Mouse (Mus musculus) limb, embryonic 13.5 days (tissue): ENCODE measurements around the gene Kdm2a. TPM values are rescaled to one million over a fixed set of nuclear protein-coding genes. Genes with fewer than 3 reads are reported as not detected.
A peak's percentile ranks its signal among the peaks of the same experiment; 100 is the strongest.
"Not testable (repeated sequence)": the region's sequence is repeated elsewhere in the genome, so short reads cannot be mapped to it uniquely, and the experiment has no call there.

Source experiments
- ATAC-seq: fragments of 200-750 bp; cut with Nextera tagmentation; 2 replicates; pipeline ENCODE4 v1.8.0; 2017; ENCODE audit warnings: low read depth, moderate number of reproducible peaks, moderate TSS enrichment; ENCODE audit not compliant: low FRiP score
- H3K27ac ChIP-seq: fragments of 300-500 bp; sonication (generic); 2 replicates; pipeline ENCODE4 v1.5.1; 2015; ENCODE audit warnings: inconsistent platforms, mild to moderate bottlenecking, moderate library complexity
- H3K27me3 ChIP-seq: fragments of 300-500 bp; sonication (generic); 2 replicates; pipeline ENCODE4 v1.6.1; 2015; ENCODE audit warnings: mild to moderate bottlenecking, inconsistent platforms
- H3K36me3 ChIP-seq: fragments of 300-500 bp; sonication (generic); 2 replicates; pipeline ENCODE4 v1.6.1; 2015; ENCODE audit warnings: inconsistent platforms, mild to moderate bottlenecking, moderate library complexity
- H3K4me1 ChIP-seq: fragments of 300-500 bp; sonication (generic); 2 replicates; pipeline ENCODE4 v1.6.1; 2015; ENCODE audit warnings: inconsistent platforms
- H3K4me2 ChIP-seq: fragments of 300-500 bp; sonication (generic); replicated peaks from 2 replicates; pipeline ENCODE4 v1.6.1; 2015; ENCODE audit warnings: inconsistent platforms, mild to moderate bottlenecking, moderate library complexity
- H3K4me3 ChIP-seq: fragments of 300-500 bp; sonication (generic); 2 replicates; pipeline ENCODE4 v1.5.1; 2015; ENCODE audit warnings: moderate library complexity, mild to moderate bottlenecking, inconsistent platforms
- H3K9ac ChIP-seq: fragments of 300-500 bp; sonication (generic); 2 replicates; pipeline ENCODE4 v1.6.1; 2015; ENCODE audit warnings: mild to moderate bottlenecking, inconsistent platforms
- H3K9me3 ChIP-seq: fragments of 300-500 bp; sonication (generic); 2 replicates; pipeline ENCODE4 v1.6.1; 2016; ENCODE audit warnings: inconsistent platforms
- WGBS: fragments of 180-500 bp; shearing (Covaris S2); methylation state at CpG from one replicate; pipeline ENCODE4 v1.1.7; 2015; 5-methylcytosine and 5-hydroxymethylcytosine counted together
- polyA plus RNA-seq: library from polyadenylated mRNA; unstranded; fragments of >200 nt; fragmentation: Nextera tagmentation; extraction: Ambion mirVana; gene quantifications from 2 replicates; pipeline ENCODE4 v1.2.1, GENCODE M21; 2015

Kdm2a gene
- polyA plus RNA-seq, 1 experiment from 2014 or later = 53.9 TPM

- H3K27ac ChIP-seq = no peak overlapping the region
- no peak for ATAC-seq
- H3K27me3 ChIP-seq = no peaks in the 10 kb centered on the region
- 88% methylated on average over 2 of the region's 2 CpGs for WGBS
- H3K36me3 ChIP-seq = no peaks in the 10 kb centered on the region; the same call in none of the 2 replicates
- no peak overlapping the region for H3K4me2 ChIP-seq
- no peaks in the 10 kb centered on the region for H3K9me3 ChIP-seq
- H3K9ac ChIP-seq = no peak overlapping the region
- no peak overlapping the region for H3K4me3 ChIP-seq
- no peaks in the 10 kb centered on the region for H3K4me1 ChIP-seq
Observed at GRCm38 (mm10) chr19:4404840-4405239, 6.8 kb upstream of the Kdm2a start.

- H3K36me3 ChIP-seq = no peaks in the 10 kb centered on the region; the same call in none of the 2 replicates
- H3K27me3 ChIP-seq = no peaks in the 10 kb centered on the region
- H3K27ac ChIP-seq = peak overlapping the region; percentile 90; the same call in 1 of the 2 replicates
- H3K9ac ChIP-seq = no peak overlapping the region
- H3K4me2 ChIP-seq = peak overlapping the region; percentile 82
- H3K4me1 ChIP-seq = peaks cover 13% of the 10 kb centered on the region
- H3K9me3 ChIP-seq = no peaks in the 10 kb centered on the region
- peak overlapping the region; percentile 99; the same call in 1 of the 2 replicates for H3K4me3 ChIP-seq
- 75% methylated on average over 4 of the region's 4 CpGs for WGBS
- no peak for ATAC-seq
Observed at GRCm38 (mm10) chr19:4398959-4399358, 874 bp upstream of the Kdm2a start.

GRCm38 (mm10) chr19:4398630-4398948 lies 504 bp upstream of the Kdm2a start:
- peak overlapping the region; percentile 99 for H3K4me3 ChIP-seq
- ATAC-seq = no peak
- peak overlapping the region; percentile 82 for H3K4me2 ChIP-seq
- no peaks in the 10 kb centered on the region; the same call in none of the 2 replicates for H3K36me3 ChIP-seq
- H3K27me3 ChIP-seq = no peaks in the 10 kb centered on the region
- H3K9me3 ChIP-seq = no peaks in the 10 kb centered on the region
- peak overlapping the region; percentile 90 for H3K27ac ChIP-seq
- 26% methylated on average over 8 of the region's 8 CpGs for WGBS
- peak overlapping the region; percentile 86 for H3K9ac ChIP-seq
- peaks cover 15% of the 10 kb centered on the region for H3K4me1 ChIP-seq

- Histone ChIP-seq H3K27ac (peak overlapping the region; percentile 94), H3K27me3 (no peaks in the 10 kb centered on the region), H3K4me1 (peaks cover 26% of the 10 kb centered on the region), H3K4me3 (peak overlapping the region; percentile 99), H3K9ac (peak overlapping the region; percentile 99), H3K9me3 (no peaks in the 10 kb centered on the region), H3K4me2 (peak overlapping the region; percentile 89), H3K36me3 (no peaks in the 10 kb centered on the region)
- under 1% methylated on average over 87 of the region's 90 CpGs for WGBS
- ATAC-seq = peak; percentile 94
Observed at GRCm38 (mm10) chr19:4396998-4397797, 887 bp downstream of the Kdm2a start.

GRCm38 (mm10) chr19:4396081-4396997 lies 1.7 kb downstream of the Kdm2a start:
- Histone ChIP-seq H3K36me3 (peaks cover 4% of the 10 kb centered on the region; the same call in 1 of the 2 replicates), H3K9me3 (no peaks in the 10 kb centered on the region), H3K27me3 (no peaks in the 10 kb centered on the region), H3K4me2 (peak overlapping the region; percentile 89), H3K9ac (peak overlapping the region; percentile 99), H3K4me1 (peaks cover 28% of the 10 kb centered on the region), H3K4me3 (peak overlapping the region; percentile 99), H3K27ac (peak overlapping the region; percentile 94)
- peak; percentile 30; the same call in 1 of the 2 replicates for ATAC-seq
- WGBS = under 1% methylated on average over 75 of the region's 80 CpGs

- no peak overlapping the region for H3K4me3 ChIP-seq
- no peak overlapping the region for H3K4me2 ChIP-seq
- H3K4me1 ChIP-seq = 0 out of 2 replicates have a peak, but pooled peaks cover 2% of the 10 kb centered on the region
- no peak overlapping the region for H3K27ac ChIP-seq
- no peak overlapping the region for H3K9ac ChIP-seq
- peaks cover 44% of the 10 kb centered on the region for H3K36me3 ChIP-seq
- H3K9me3 ChIP-seq = no peaks in the 10 kb centered on the region
- no peak for ATAC-seq
- no peaks in the 10 kb centered on the region for H3K27me3 ChIP-seq
Observed at GRCm38 (mm10) chr19:4387276-4387675, 10.8 kb downstream of the Kdm2a start.

- Histone ChIP-seq H3K36me3 (peaks cover 38% of the 10 kb centered on the region), H3K27ac (no peak overlapping the region), H3K9ac (no peak overlapping the region), H3K27me3 (no peaks in the 10 kb centered on the region), H3K4me2 (no peak overlapping the region), H3K9me3 (no peaks in the 10 kb centered on the region), H3K4me3 (no peak overlapping the region), H3K4me1 (no peaks in the 10 kb centered on the region)
- no peak for ATAC-seq
- 87% methylated on average over 4 of the region's 4 CpGs for WGBS
Observed at GRCm38 (mm10) chr19:4385026-4385425, 13.1 kb downstream of the Kdm2a start.

GRCm38 (mm10) chr19:4384322-4384721 lies 13.8 kb downstream of the Kdm2a start:
- no peaks in the 10 kb centered on the region for H3K4me1 ChIP-seq
- H3K9me3 ChIP-seq = no peaks in the 10 kb centered on the region
- no peak overlapping the region for H3K27ac ChIP-seq
- no peak overlapping the region for H3K9ac ChIP-seq
- peaks cover 43% of the 10 kb centered on the region for H3K36me3 ChIP-seq
- no peak overlapping the region for H3K4me3 ChIP-seq
- WGBS = 42% methylated on average over 1 of the region's 1 CpGs
- no peak overlapping the region for H3K4me2 ChIP-seq
- H3K27me3 ChIP-seq = no peaks in the 10 kb centered on the region
- ATAC-seq = no peak

- no peak for ATAC-seq
Observed at GRCm38 (mm10) chr19:4383306-4383705, 14.8 kb downstream of the Kdm2a start.

GRCm38 (mm10) chr19:4382303-4382702 lies 15.8 kb downstream of the Kdm2a start:
- peaks cover 47% of the 10 kb centered on the region for H3K36me3 ChIP-seq
- not testable (repeated sequence) for H3K27me3 ChIP-seq, H3K4me1 ChIP-seq, H3K4me2 ChIP-seq, ATAC-seq, H3K4me3 ChIP-seq, H3K9ac ChIP-seq, H3K27ac ChIP-seq, H3K9me3 ChIP-seq
- WGBS = 77% methylated on average over 1 of the region's 1 CpGs

More at GRCm38 (mm10) chr19:4383306-4383705, 14.8 kb downstream of the Kdm2a start:
- no peak overlapping the region for H3K9ac ChIP-seq
- H3K4me1 ChIP-seq = no peaks in the 10 kb centered on the region
- H3K27me3 ChIP-seq = no peaks in the 10 kb centered on the region
- H3K9me3 ChIP-seq = no peaks in the 10 kb centered on the region
- no peak overlapping the region for H3K4me2 ChIP-seq
- peaks cover 48% of the 10 kb centered on the region for H3K36me3 ChIP-seq
- no peak overlapping the region for H3K4me3 ChIP-seq
- H3K27ac ChIP-seq = no peak overlapping the region

GRCm38 (mm10) chr19:4370656-4371055 lies 27.4 kb downstream of the Kdm2a start:
- Histone ChIP-seq H3K4me2 (no peak overlapping the region), H3K9ac (no peak overlapping the region), H3K27me3 (no peaks in the 10 kb centered on the region), H3K27ac (no peak overlapping the region), H3K9me3 (no peaks in the 10 kb centered on the region), H3K36me3 (peaks cover 18% of the 10 kb centered on the region), H3K4me1 (peaks cover 8% of the 10 kb centered on the region), H3K4me3 (no peak overlapping the region)
- WGBS = 78% methylated on average over 2 of the region's 2 CpGs
- no peak for ATAC-seq

- no peak overlapping the region for H3K27ac ChIP-seq
- H3K36me3 ChIP-seq = peaks cover 19% of the 10 kb centered on the region
- no peaks in the 10 kb centered on the region for H3K9me3 ChIP-seq
- ATAC-seq = no peak
- peaks cover 8% of the 10 kb centered on the region for H3K4me1 ChIP-seq
- H3K4me2 ChIP-seq = no peak overlapping the region
- 80% methylated on average over 1 of the region's 1 CpGs for WGBS
- no peak overlapping the region for H3K9ac ChIP-seq
- H3K27me3 ChIP-seq = no peaks in the 10 kb centered on the region
- no peak overlapping the region for H3K4me3 ChIP-seq
Observed at GRCm38 (mm10) chr19:4370254-4370653, 27.8 kb downstream of the Kdm2a start.
